Mouse (Mus musculus) testis, adult 2 months (tissue): ENCODE measurements around the gene Susd2.

ENCODE experiments used
- CTCF ChIP-seq: fragments of 200-500 bp; IDR thresholded peaks from 2 replicates; pipeline ENCODE4 v1.5.1; 2012; ENCODE audit warnings: low read depth, mild to moderate bottlenecking, inconsistent platforms, low read length, moderate library complexity; ENCODE audit not compliant: control insufficient read depth, insufficient read depth, insufficient replicate concordance
- POLR2A ChIP-seq: fragments of 200-500 bp; IDR thresholded peaks from 2 replicates; pipeline ENCODE4 v1.6.1; 2012; ENCODE audit warnings: low read depth, mild to moderate bottlenecking, inconsistent platforms, low read length, moderate library complexity; ENCODE audit not compliant: control insufficient read depth

- TF ChIP-seq POLR2A (no peak), CTCF (no peak)
Observed at GRCm38 (mm10) chr10:75592585-75592984, 51.2 kb downstream of the Susd2 start.
